Mouse (Mus musculus): ENCODE measurements around the gene Kcnt2.

Gene Kcnt2

GRCm38 (mm10) chr1:140245876-140246597 lies at the start of gene Kcnt2:
Kcnt2 (plus strand) TSS chr1:140246158.
- DNase-seq: peak in 1 of 2 experiments; percentile 5

GRCm38 (mm10) chr1:140205329-140205728 lies 40.6 kb upstream of the Kcnt2 start:
- no peak for DNase-seq

DNA sequence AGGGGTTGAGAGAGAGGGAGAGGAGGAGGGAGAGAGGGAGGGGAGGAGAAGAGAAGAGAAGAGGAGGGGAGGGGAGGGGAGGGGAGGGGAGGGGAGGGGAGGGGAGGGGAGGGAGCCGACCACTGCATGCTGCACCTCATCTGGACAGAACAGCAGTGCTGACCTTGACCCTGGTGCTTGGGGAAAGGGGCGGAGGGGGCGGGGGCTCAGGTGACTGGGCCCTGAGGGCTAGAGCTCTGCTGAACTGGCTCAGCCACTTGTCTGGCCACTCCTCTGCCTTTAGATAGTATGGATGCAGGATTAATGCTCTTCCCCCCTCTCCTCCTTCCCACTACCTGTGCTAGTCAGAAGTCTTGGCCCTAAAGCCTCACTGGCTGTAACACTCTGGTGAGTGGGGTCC lies 20.7 kb upstream of the Kcnt2 start:
- no peak for DNase-seq

- DNase-seq: no peak
These were observed 19.3 kb upstream of the Kcnt2 start for GRCm38 (mm10) chr1:140226673-140227072.

DNA sequence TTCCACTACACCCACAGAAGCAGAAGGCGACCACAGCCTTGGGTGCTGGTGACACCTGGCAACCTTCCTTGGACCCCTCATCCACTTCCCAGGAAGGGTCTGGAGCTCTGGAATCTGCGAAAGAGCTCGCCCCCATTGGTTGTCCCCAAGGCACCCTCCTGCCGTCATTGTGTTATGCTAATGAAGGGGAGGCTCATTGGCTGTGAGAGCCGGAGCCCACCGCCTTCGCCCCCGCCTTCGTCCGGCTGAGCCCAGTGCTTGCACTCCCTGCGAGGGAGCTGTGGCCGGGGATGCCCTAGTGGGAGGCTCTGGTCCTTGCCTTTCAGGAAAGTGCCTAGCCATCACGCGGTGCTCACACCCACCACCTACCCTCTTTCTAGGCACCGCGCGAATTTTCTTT lies 493 bp upstream of the Kcnt2 start:
- peak; percentile 5 to 10 for DNase-seq

- DNase-seq: peak in 1 of 2 experiments; percentile 2
These were observed 18.7 kb downstream of the Kcnt2 start for GRCm38 (mm10) chr1:140264696-140265095.

GRCm38 (mm10) chr1:140266047-140266446 lies 20.1 kb downstream of the Kcnt2 start:
- DNase-seq: no peak

GRCm38 (mm10) chr1:140266643-140267286 lies 20.8 kb downstream of the Kcnt2 start:
- DNase-seq: no peak

DNA sequence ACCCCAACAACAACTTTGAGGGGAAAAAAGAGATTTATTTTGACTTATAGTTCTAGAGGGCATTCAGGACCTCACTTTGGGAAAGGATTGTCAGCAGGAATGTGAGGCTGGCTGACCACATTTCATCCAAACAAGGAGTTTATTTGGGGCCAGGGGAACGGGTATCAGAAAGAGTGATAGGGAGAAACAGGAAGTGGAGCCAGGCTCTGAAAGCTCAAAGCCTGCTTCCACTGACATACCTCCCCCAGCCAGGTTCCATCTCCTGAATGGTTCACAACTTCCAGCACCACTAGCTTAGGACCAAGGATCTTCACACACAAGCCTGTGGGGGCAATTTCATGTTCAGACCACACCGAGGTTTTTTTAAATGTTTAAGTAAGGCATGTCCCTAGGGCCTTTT lies 21.3 kb downstream of the Kcnt2 start:
- DNase-seq: no peak

DNA sequence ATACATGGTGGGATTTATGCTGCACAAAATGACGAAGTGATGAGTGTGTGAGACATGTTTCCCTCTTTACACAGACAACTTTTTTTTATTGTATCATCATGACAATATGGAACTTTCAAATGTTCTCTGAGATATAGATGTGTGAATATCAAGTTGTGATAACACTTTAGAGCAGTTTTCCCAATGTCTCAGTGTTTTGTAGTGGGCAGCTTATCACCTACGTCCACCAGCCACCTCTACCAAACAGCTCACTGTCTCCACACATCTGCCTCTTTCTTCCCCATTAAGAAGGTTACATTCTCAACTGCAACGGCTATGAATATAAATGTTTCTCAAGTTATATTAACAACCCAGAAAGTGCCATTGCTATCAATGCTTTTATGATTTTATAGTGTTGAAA lies 27.7 kb downstream of the Kcnt2 start:
- DNase-seq: no peak

DNA sequence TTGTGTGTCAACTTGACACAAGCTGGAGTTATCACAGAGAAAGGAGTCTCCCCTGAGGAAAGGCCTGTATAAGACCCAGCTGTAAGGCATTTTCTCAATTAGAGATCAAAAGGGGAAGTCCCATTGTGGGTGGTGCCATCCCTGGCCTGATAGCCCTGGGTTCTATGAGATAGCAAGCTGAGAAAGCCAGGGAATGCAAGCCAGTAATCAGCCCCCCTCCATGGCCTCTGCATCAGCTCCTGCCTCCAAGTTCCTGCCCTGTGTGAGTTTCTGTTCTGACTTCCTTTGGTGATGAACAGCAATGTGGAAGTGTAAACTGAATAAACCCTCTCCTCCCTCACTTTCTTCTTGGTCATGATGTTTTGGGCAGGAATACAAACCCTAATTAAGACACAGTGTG lies 29.9 kb downstream of the Kcnt2 start:
- DNase-seq: no peak

DNA sequence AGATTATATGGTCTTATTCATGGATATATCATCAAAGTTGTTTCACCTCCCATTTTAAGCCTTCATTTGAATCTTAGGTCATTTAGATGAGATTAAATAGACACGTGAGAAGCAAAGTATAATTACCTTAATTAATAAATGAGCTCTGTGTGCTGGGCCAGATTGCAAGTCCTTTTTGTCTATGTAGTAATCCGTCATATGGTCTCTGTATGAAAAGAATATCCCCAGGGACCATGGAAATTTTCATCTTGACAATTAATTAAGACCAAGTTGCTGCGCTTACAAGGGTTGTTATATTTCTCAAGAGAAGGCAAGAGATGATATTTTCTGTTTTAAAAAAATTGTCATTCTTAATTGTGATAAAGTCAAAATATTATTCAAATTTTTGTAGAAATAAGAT lies 47.2 kb downstream of the Kcnt2 start:
- no peak for DNase-seq

GRCm38 (mm10) chr1:140295482-140295881 lies 49.5 kb downstream of the Kcnt2 start:
- DNase-seq: no peak

DNA sequence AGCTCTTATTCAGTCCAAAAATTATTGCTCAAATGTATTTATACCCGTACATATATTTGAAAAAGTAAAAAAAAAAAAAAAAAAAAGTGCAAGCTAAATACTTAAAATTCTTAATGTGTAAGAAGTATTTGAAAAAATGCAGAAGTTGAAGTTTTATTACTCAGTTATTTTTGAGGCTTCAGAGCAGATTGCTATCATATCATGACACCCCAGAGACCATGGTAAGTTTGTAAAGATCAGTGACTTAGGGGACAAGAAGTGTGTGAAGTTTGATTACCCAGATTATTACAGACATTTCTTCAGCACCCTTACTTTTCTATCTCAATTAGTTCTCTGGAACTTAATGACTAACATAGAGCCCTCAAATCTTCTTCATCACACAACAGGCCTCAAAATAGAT lies 58.3 kb downstream of the Kcnt2 start:
- DNase-seq: no peak

DNA sequence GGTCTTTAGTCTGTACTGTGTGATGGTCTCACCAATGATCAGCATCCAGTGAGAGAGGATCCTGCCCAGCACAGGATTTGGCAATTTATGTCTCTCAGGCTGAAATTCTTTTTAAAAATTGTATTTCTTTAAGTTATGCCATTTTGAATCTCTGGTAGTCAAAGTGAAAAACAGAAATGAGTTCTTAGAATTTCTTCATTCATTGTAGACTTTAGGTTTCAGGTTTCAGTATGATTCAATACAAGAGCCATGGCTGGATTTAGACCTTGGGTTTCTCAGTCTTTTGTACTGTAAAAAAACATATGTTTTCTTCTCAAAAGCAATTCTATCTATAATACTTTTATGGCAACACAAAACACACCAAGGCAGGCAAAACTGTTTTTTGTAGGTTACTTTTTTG lies 59.4 kb downstream of the Kcnt2 start:
- no peak for DNase-seq

DNA sequence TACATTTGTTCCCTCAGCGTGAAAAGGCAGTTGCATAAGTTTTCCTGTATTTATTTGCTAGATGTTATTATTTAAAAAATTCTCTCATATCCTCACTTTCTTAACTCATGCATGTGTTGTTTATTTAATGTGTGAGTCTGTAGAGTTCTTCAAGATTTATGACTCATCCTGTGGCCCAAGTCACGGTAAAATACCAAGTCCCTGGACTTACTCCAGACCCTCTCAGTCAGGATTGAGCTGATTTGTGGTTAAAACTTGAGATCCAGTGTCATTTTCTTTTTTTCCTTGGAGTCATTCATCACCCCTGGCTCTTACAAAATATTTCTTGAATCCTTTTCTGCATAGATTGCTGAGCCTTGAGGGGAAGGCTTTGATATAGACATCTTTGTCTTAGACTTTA lies 60.4 kb downstream of the Kcnt2 start:
- no peak for DNase-seq

- no peak for DNase-seq
These were observed 64.8 kb downstream of the Kcnt2 start for GRCm38 (mm10) chr1:140310739-140311138.

GRCm38 (mm10) chr1:140325088-140325487 lies 79.1 kb downstream of the Kcnt2 start:
- no peak for DNase-seq

DNA sequence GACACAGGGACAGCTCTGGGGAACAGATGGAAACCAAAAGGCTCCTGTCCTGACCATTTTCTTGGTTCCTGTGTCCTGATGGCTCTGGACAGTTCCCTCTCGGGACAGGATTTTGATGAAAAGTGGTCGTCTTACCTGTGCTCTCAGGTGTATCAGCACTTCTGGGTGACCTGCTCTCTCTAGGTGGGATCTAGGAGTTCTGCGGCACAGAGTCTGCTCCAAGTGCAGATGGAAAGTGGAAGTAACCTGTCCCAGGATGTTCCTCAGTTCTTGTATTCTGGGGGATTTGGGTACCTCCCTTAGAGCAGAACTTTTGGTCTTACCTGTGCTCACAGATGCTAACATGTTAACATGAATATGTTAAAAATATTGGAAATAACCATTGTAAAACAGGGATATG lies 80.8 kb downstream of the Kcnt2 start:
- no peak for DNase-seq

GRCm38 (mm10) chr1:140333702-140334101 lies 87.7 kb downstream of the Kcnt2 start:
- no peak for DNase-seq

- DNase-seq: no peak
These were observed 92.5 kb downstream of the Kcnt2 start for GRCm38 (mm10) chr1:140338417-140338816.

DNA sequence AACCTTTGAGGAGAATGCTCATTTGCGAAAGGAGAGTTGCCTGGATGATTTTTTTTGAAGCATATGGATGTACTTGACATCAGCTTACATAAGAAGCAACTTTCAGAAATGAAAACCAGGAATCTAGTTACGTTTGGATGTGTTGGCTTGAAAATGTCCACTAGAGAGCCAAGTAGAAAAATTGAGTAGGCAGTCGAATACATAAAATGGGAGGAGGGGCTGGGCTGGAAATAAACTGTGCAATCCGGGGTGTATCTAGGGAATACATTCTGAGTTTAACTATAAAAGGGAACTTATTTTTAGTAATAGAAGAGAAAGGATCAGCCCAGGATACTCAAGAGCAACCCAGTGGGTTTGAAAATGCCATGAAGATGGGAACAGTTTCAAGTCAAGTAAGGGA lies 93.4 kb downstream of the Kcnt2 start:
- no peak for DNase-seq

GRCm38 (mm10) chr1:140364787-140365186 lies 118.8 kb downstream of the Kcnt2 start:
- DNase-seq: no peak

GRCm38 (mm10) chr1:140373532-140373931 lies 127.6 kb downstream of the Kcnt2 start:
- no peak for DNase-seq

DNA sequence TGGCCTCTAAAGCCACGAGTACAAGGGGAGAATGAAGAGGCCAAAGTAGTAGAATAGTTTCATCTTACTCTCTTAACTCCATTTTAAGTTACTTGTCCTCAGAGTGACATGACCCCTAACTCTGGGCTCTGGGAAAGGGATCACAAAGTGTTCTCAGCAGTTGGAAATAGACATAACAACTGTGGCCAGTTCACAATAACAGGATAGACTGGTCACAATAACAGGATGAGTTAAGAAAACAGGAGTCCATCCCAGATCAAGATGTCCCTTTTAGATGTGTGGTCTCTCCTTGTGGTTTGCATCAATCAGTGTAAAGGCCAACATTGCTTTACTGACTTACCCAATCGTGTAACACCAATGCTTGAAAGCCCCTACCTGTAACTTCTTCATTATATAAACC lies 132.8 kb downstream of the Kcnt2 start:
- no peak for DNase-seq

Data from cerebellum, postnatal 36 days (tissue).